Mouse (Mus musculus) myocyte (in vitro differentiated cells): ENCODE results near the gene Olfr709-ps1.

ENCODE experiments used
- E2F4 ChIP-seq: IDR thresholded peaks from one replicate; pipeline ENCODE4 v1.6.1; 2011; ENCODE audit warnings: mild to moderate bottlenecking, control low read depth, moderate library complexity; ENCODE audit not compliant: insufficient read depth
- MYOG ChIP-seq, 3 experiments: IDR thresholded peaks; one replicate each; pipeline ENCODE4 v1.6.1; 2011; ENCODE audit warnings: control low read depth in 2 of 3, low read depth in 2 of 3, mild to moderate bottlenecking in 2 of 3; ENCODE audit not compliant: insufficient read length in 2 of 3, control insufficient read depth in 1 of 3, insufficient read depth in 1 of 3
- POLR2A ChIP-seq: IDR thresholded peaks from one replicate; pipeline ENCODE4 v1.6.1; 2011; ENCODE audit warnings: low read depth, mild to moderate bottlenecking, control low read depth, moderate library complexity; ENCODE audit not compliant: insufficient read length
- POLR2AphosphoS2 ChIP-seq: IDR thresholded peaks from one replicate; pipeline ENCODE4 v1.6.1; 2011; ENCODE audit warnings: low read depth, control low read depth; ENCODE audit not compliant: insufficient read length
- REST ChIP-seq: IDR thresholded peaks from one replicate; pipeline ENCODE4 v1.6.1; 2011; ENCODE audit warnings: mild to moderate bottlenecking, control low read depth, moderate library complexity; ENCODE audit not compliant: insufficient read depth, insufficient read length
- TCF12 ChIP-seq: IDR thresholded peaks from one replicate; pipeline ENCODE4 v1.6.1; 2011; ENCODE audit warnings: mild to moderate bottlenecking, control low read depth; ENCODE audit not compliant: poor library complexity, insufficient read depth, severe bottlenecking
- USF1 ChIP-seq: IDR thresholded peaks from one replicate; pipeline ENCODE4 v1.6.1; 2011; ENCODE audit warnings: low read depth, mild to moderate bottlenecking, control low read depth, moderate library complexity

GRCm38 (mm10) chr7:106888062-106888461, 44.0 kb downstream of the Olfr709-ps1 start, which contains the start of gene Olfr706:
- no peak for TF ChIP-seq USF1
- TF ChIP-seq POLR2A = no peak
- no peak for TF ChIP-seq REST
- no peak for TF ChIP-seq E2F4
- no peak for TF ChIP-seq MYOG (IDR thresholded peaks at IDR 0.05; ENCODE audit: control insufficient read depth in 1 of 3, insufficient read depth in 1 of 3, insufficient read length in 2 of 3, low read depth in 2 of 3)
- TF ChIP-seq TCF12 = no peak
- no peak for TF ChIP-seq POLR2AphosphoS2
